Mouse (Mus musculus) activated CD4-positive, CD25-positive, alpha-beta regulatory T cell, adult 4 months (primary cell): ENCODE results near the gene Slc38a8. TPM values are rescaled to one million over a fixed set of nuclear protein-coding genes. Genes with fewer than 3 reads are reported as not detected.
A peak's percentile ranks its signal among the peaks of the same experiment; 100 is the strongest.

Experiments used
- ATAC-seq: one replicate; pipeline ENCODE4 v1.8.0; 2017
- polyA plus RNA-seq, 2 experiments: library from polyadenylated mRNA; unstranded; fragments of 100-300 nt; shearing (Covaris generic); gene quantifications; one replicate each; pipeline ENCODE4 v1.2.1; 2017

The Slc38a8 gene
- polyA plus RNA-seq, 2 experiments from 2014 or later, result not detected

- ATAC-seq, result no peak
These were observed 17.2 kb downstream of the Slc38a8 start for GRCm38 (mm10) chr8:119484145-119484896.

- no peak for ATAC-seq
These were observed 22.8 kb downstream of the Slc38a8 start for GRCm38 (mm10) chr8:119478684-119479083.

GRCm38 (mm10) chr8:119468091-119468490 is 33.4 kb downstream of the Slc38a8 start:
- ATAC-seq, result no peak

- no peak for ATAC-seq
These were observed 34.7 kb downstream of the Slc38a8 start for GRCm38 (mm10) chr8:119466794-119467193.

GRCm38 (mm10) chr8:119466105-119466504 is 35.4 kb downstream of the Slc38a8 start:
- ATAC-seq, result no peak

GRCm38 (mm10) chr8:119463709-119464108 is 37.8 kb downstream of the Slc38a8 start:
- no peak for ATAC-seq

GRCm38 (mm10) chr8:119461356-119461755 is 40.1 kb downstream of the Slc38a8 start:
- ATAC-seq, result no peak

- ATAC-seq, result no peak
These were observed 41.8 kb downstream of the Slc38a8 start for GRCm38 (mm10) chr8:119459724-119460123.

GRCm38 (mm10) chr8:119456045-119456444 is 45.5 kb downstream of the Slc38a8 start:
- ATAC-seq, result no peak

GRCm38 (mm10) chr8:119452919-119453318 is 48.6 kb downstream of the Slc38a8 start:
- ATAC-seq, result no peak

- no peak for ATAC-seq
These were observed 50.4 kb downstream of the Slc38a8 start for GRCm38 (mm10) chr8:119451131-119451530.

GRCm38 (mm10) chr8:119449627-119450026 is 51.9 kb downstream of the Slc38a8 start:
- no peak for ATAC-seq

GRCm38 (mm10) chr8:119447781-119448170 is 53.7 kb downstream of the Slc38a8 start:
- ATAC-seq, result no peak

GRCm38 (mm10) chr8:119446990-119447780 is 54.3 kb downstream of the Slc38a8 start:
- no peak for ATAC-seq

- no peak for ATAC-seq
These were observed 55.1 kb downstream of the Slc38a8 start, which contains the start of gene Necab2 for GRCm38 (mm10) chr8:119446211-119446989. TSS of gene Necab2 (plus strand) at chr8:119446719.

- no peak for ATAC-seq
These were observed 58.5 kb downstream of the Slc38a8 start for GRCm38 (mm10) chr8:119442970-119443369.

- ATAC-seq, result no peak
These were observed 59.5 kb downstream of the Slc38a8 start for GRCm38 (mm10) chr8:119442013-119442412.

- ATAC-seq, result peak; percentile 72
These were observed 60.6 kb downstream of the Slc38a8 start for GRCm38 (mm10) chr8:119440952-119441270.

GRCm38 (mm10) chr8:119440250-119440951 is 61.1 kb downstream of the Slc38a8 start:
- ATAC-seq, result peak; percentile 55

- ATAC-seq, result no peak
These were observed 61.6 kb downstream of the Slc38a8 start for GRCm38 (mm10) chr8:119439893-119440249.

- ATAC-seq, result no peak
These were observed 62.1 kb downstream of the Slc38a8 start for GRCm38 (mm10) chr8:119439424-119439823.

GRCm38 (mm10) chr8:119438876-119439275 is 62.6 kb downstream of the Slc38a8 start:
- ATAC-seq, result no peak

- no peak for ATAC-seq
These were observed 64.0 kb downstream of the Slc38a8 start for GRCm38 (mm10) chr8:119437506-119437905.
